Mouse (Mus musculus): ENCODE data around the gene Mpg. TPM values are rescaled to one million over a fixed set of nuclear protein-coding genes. Genes with fewer than 3 reads are reported as not detected.
"Not testable (repeated sequence)": the region's sequence is repeated elsewhere in the genome, so short reads cannot be mapped to it uniquely, and the experiment has no call there.

Mpg gene
- total and polyA plus RNA-seq, 2 experiments from 2014 or later: 15.0 to 22.8 TPM

DNA sequence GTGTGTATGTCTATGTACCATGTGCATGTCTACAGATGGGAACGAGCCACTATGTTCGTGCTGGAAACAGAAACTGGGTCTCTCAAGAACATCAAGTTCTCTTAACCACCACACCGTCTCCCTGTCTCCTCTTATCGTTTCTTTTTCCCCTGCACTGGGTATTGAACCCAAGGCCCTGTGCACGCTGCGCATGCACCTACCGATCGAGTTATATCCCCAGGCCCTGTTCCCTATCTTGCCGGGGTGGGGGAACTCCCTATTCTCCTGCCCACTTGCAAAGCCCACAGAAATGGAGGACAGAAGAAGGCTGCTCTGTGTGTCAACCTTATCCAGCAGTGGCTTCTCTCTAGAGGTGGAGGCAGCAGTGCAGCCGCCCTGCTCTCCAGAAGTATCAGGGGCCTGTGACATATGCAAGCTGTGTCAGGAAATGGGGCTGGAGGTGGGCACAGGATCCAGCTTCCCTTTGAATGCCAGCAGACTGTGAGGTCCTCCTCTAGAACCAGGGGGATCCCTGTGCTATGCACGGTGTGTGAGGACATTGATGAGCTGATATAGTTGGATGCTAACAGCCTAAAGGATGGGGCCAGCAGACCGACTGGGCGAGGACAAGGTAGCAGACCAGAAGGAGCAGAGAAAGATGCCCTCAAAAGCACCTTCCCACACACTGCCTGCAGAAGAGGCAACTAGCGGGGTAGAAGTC, 27.9 kb upstream of the Mpg start:
- 67% methylated on average over 13 of the region's 14 CpGs for WGBS
- no peak for ATAC-seq (ENCODE audit: insufficient read depth, low read depth)
- Histone ChIP-seq H3K4me1 (ENCODE audit: control insufficient read depth, insufficient read depth) (no peaks in the 10 kb centered on the region), H3K27ac (ENCODE audit: low read depth) (no peak overlapping the region), H3K9ac (replicated peaks; ENCODE audit: low read depth, low read length) (no peak overlapping the region), H3K4me2 (ENCODE audit: low read depth, low read length) (no peak overlapping the region), H3K4me3 (ENCODE audit: low read depth, low read length) (no peak overlapping the region), H3K27me3 (ENCODE audit: control insufficient read depth, insufficient read depth, low read length) (no peaks in the 10 kb centered on the region), H3K9me3 (replicated peaks; ENCODE audit: control insufficient read depth, low read length) (no peaks in the 10 kb centered on the region), H3K36me3 (replicated peaks; ENCODE audit: control insufficient read depth, insufficient read depth, low read length) (no peaks in the 10 kb centered on the region)
- TF ChIP-seq EP300 (IDR thresholded peaks at IDR 0.05; ENCODE audit: low read depth) (no peak), CTCF (IDR thresholded peaks at IDR 0.05; ENCODE audit: low read depth) (no peak)
- no peak for DNase-seq (ENCODE audit: low spot score)

GRCm38 (mm10) chr11:32199230-32199629, 27.1 kb upstream of the Mpg start:
- Histone ChIP-seq H3K27ac (ENCODE audit: low read depth) (no peak overlapping the region), H3K4me2 (ENCODE audit: low read depth, low read length) (no peak overlapping the region), H3K9me3 (replicated peaks; ENCODE audit: control insufficient read depth, low read length) (no peaks in the 10 kb centered on the region), H3K4me3 (ENCODE audit: low read depth, low read length) (no peak overlapping the region), H3K9ac (replicated peaks; ENCODE audit: low read depth, low read length) (no peak overlapping the region), H3K27me3 (ENCODE audit: control insufficient read depth, insufficient read depth, low read length) (no peaks in the 10 kb centered on the region), H3K4me1 (ENCODE audit: control insufficient read depth, insufficient read depth) (no peaks in the 10 kb centered on the region), H3K36me3 (replicated peaks; ENCODE audit: control insufficient read depth, insufficient read depth, low read length) (no peaks in the 10 kb centered on the region)
- WGBS: 49% methylated on average over 6 of the region's 6 CpGs
- no peak for ATAC-seq (ENCODE audit: insufficient read depth, low read depth)
- TF ChIP-seq EP300 (IDR thresholded peaks at IDR 0.05; ENCODE audit: low read depth): no peak
- no peak for TF ChIP-seq CTCF (IDR thresholded peaks at IDR 0.05; ENCODE audit: low read depth)
- no peak for DNase-seq (ENCODE audit: low spot score)

DNA sequence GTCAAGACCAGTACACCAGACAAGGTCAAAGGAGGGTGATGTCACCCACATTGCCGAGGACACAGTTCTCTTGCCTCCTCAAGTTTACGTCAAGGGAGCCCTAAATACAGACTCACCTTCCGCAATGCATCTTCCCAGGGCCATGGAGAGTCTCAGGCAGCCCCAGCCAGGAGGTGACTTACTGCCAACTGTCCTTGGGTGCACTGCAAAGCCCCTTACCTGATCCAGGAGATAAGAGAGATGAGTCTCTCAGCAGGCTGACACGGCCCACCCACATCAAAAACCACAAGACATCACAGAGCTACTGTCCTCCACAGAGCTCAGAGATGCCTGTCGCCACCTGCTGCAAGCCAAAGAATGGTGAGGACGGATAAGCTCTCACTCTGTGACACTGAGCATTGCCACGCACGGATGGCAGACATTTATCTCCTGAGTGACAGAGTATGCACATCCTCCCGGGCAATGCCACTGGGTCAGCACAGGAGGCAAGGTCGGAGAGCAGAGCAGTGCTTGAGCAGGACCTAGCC, 26.2 kb upstream of the Mpg start, which contains the start of gene Il9r:
Gene Il9r, minus strand, starts transcription at position 205 of the 527 bp plus-strand sequence.
- H3K4me2 ChIP-seq (ENCODE audit: low read depth, low read length): no peak within 1 kb of the TSS
- no peak for DNase-seq (ENCODE audit: low spot score)

GRCm38 (mm10) chr11:32200992-32201391, 25.3 kb upstream of the Mpg start:
- DNase-seq (ENCODE audit: low spot score); H3K9ac ChIP-seq (replicated peaks; ENCODE audit: low read depth, low read length); H3K4me2 ChIP-seq (ENCODE audit: low read depth, low read length); H3K27me3 ChIP-seq (ENCODE audit: control insufficient read depth, insufficient read depth, low read length); ATAC-seq (ENCODE audit: insufficient read depth, low read depth); H3K4me3 ChIP-seq (ENCODE audit: low read depth, low read length); H3K4me1 ChIP-seq (ENCODE audit: control insufficient read depth, insufficient read depth); H3K36me3 ChIP-seq (replicated peaks; ENCODE audit: control insufficient read depth, insufficient read depth, low read length); H3K27ac ChIP-seq (ENCODE audit: low read depth); H3K9me3 ChIP-seq (replicated peaks; ENCODE audit: control insufficient read depth, low read length): not testable (repeated sequence)
- WGBS: 48% methylated on average over 1 of the region's 1 CpGs

More for the DNA sequence above, 26.2 kb upstream of the Mpg start, which contains the start of gene Il9r:
- Histone ChIP-seq H3K27me3 (ENCODE audit: control insufficient read depth, insufficient read depth, low read length) (no peaks in the 10 kb centered on the region), H3K9me3 (replicated peaks; ENCODE audit: control insufficient read depth, low read length) (no peaks in the 10 kb centered on the region), H3K4me1 (ENCODE audit: control insufficient read depth, insufficient read depth) (peaks cover 4% of the 10 kb centered on the region; the same call in 1 of the 2 replicates), H3K4me3 (ENCODE audit: low read depth, low read length) (no peak within 1 kb of the TSS), H3K36me3 (replicated peaks; ENCODE audit: control insufficient read depth, insufficient read depth, low read length) (no peaks in the 10 kb centered on the region), H3K9ac (replicated peaks; ENCODE audit: low read depth, low read length) (no peak within 1 kb of the TSS), H3K27ac (ENCODE audit: low read depth) (no peak within 1 kb of the TSS)
- no peak for ATAC-seq (ENCODE audit: insufficient read depth, low read depth)
- no peak for TF ChIP-seq CTCF (IDR thresholded peaks at IDR 0.05; ENCODE audit: low read depth)
- no peak for TF ChIP-seq EP300 (IDR thresholded peaks at IDR 0.05; ENCODE audit: low read depth)
- 35% methylated on average over 10 of the region's 10 CpGs for WGBS

DNA sequence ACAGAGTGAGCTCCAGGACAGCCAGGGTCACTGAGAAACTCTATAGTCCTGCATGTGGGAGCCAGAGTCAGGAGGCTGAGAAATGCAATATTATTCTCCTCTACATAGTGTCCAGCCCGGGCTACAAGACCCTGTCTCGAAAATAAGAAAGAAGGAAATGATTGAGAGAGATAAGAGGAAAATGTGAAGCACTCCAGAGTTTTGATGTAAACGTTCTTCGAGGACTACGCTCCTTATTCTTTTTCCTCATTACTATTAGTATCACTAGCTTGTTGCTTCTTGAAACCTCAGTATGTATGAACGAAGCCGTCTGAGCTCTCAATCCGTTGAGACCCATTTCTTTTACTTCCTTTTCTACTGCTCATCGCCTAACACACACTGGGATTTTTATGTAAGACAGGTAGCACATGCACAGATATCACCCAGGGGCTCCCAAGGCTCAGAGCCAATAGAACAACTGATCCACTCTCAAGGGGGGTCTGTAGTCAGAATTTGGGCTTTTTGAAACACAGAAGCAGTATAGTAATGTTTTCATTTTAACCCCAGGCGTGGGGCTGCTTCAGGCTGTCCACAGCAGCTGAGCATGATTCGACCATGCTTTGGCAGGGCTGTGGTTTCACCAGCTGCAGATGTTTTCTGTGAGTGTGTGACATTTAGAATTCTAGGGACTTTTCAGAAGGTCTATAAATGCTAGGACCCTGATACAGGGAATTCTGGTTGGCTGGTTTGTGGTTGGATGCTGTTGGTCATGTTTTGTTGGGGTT, 24.2 kb upstream of the Mpg start:
- no peak for DNase-seq (ENCODE audit: low spot score)
- no peak for TF ChIP-seq CTCF (IDR thresholded peaks at IDR 0.05; ENCODE audit: low read depth)
- peaks cover 4% of the 10 kb centered on the region; the same call in 1 of the 2 replicates for H3K4me1 ChIP-seq (ENCODE audit: control insufficient read depth, insufficient read depth)
- no peaks in the 10 kb centered on the region for H3K36me3 ChIP-seq (replicated peaks; ENCODE audit: control insufficient read depth, insufficient read depth, low read length)
- no peak overlapping the region for H3K27ac ChIP-seq (ENCODE audit: low read depth)
- no peaks in the 10 kb centered on the region for H3K9me3 ChIP-seq (replicated peaks; ENCODE audit: control insufficient read depth, low read length)
- 69% methylated on average over 11 of the region's 11 CpGs for WGBS
- no peak overlapping the region for H3K4me3 ChIP-seq (ENCODE audit: low read depth, low read length)
- ATAC-seq (ENCODE audit: insufficient read depth, low read depth): no peak
- H3K9ac ChIP-seq (replicated peaks; ENCODE audit: low read depth, low read length): no peak overlapping the region
- H3K27me3 ChIP-seq (ENCODE audit: control insufficient read depth, insufficient read depth, low read length): no peaks in the 10 kb centered on the region
- no peak overlapping the region for H3K4me2 ChIP-seq (ENCODE audit: low read depth, low read length)
